24 mouse cellular contexts compared by ENCODE assay signal in genomic region chr1:189946126-189946525, GRCm38 (mm10). TPM values are rescaled to one million over a fixed set of nuclear protein-coding genes. Genes with fewer than 3 reads are reported as not detected.
A peak's percentile ranks its signal among the peaks of the same experiment; 100 is the strongest.
DNase-seq lines count a peak whose midpoint lies in the region; ATAC-seq lines count a peak whose summit lies in the region.
"Had no signal": no experiment of that assay in that cellular context is flagged by ENCODE, and none has a peak within 500 bp of the region (broad histone marks: within the 10 kb centered on the region; RNA-seq: fewer than 3 reads in every experiment).

No protein-coding gene starts in this region.

- no peak overlapping the region for H3K4me3 ChIP-seq in intestine, embryonic 16.5 days (ENCODE audit: low read length)
- no peak overlapping the region for H3K4me3 ChIP-seq in intestine, embryonic 15.5 days (replicated peaks)
- H3K4me3 ChIP-seq: forebrain, embryonic 10.5 days; forebrain, embryonic 13.5 days; heart, embryonic 13.5 days had no signal

- H3K9me3 ChIP-seq in intestine, embryonic 16.5 days (ENCODE audit: control insufficient read depth, low read length), result no peaks in the 10 kb centered on the region
- no peaks in the 10 kb centered on the region for H3K9me3 ChIP-seq in intestine, embryonic 15.5 days
- H3K9me3 ChIP-seq: forebrain, embryonic 10.5 days; forebrain, embryonic 13.5 days; heart, embryonic 13.5 days had no signal

- ATAC-seq in intestine, embryonic 16.5 days, result 0 out of 2 replicates have a peak, but pooled peaks have one; percentile 23
- no peak for ATAC-seq in intestine, embryonic 15.5 days
- ATAC-seq: forebrain, embryonic 13.5 days; forebrain, embryonic 16.5 days; hindbrain, postnatal 0 days; inflammation-experienced regulatory T-cells, adult 6 months had no signal

- WGBS in intestine, embryonic 16.5 days, result 75% methylated on average over 8 of the region's 8 CpGs
- WGBS in intestine, embryonic 15.5 days, result 72% methylated on average over 8 of the region's 8 CpGs

- no peaks in the 10 kb centered on the region for H3K36me3 ChIP-seq in intestine, embryonic 16.5 days (ENCODE audit: control insufficient read depth, insufficient read depth, low read length)
- no peaks in the 10 kb centered on the region for H3K36me3 ChIP-seq in intestine, embryonic 15.5 days
- H3K36me3 ChIP-seq: forebrain, embryonic 10.5 days; G1E; heart, embryonic 13.5 days had no signal

- H3K4me1 ChIP-seq in intestine, embryonic 16.5 days (ENCODE audit: control insufficient read depth, insufficient read depth, low read length), result no peaks in the 10 kb centered on the region
- no peaks in the 10 kb centered on the region for H3K4me1 ChIP-seq in intestine, embryonic 15.5 days (replicated peaks)
- H3K4me1 ChIP-seq: forebrain, embryonic 13.5 days; heart, embryonic 13.5 days had no signal

- DNase-seq in adrenal gland, adult 8-10 months, result peak; percentile 34
- DNase-seq in adrenal gland, postnatal 25 days, result peak; percentile 13
- DNase-seq in layer of hippocampus, postnatal 10 days (ENCODE audit: low spot score in 2 of 2), result no peak
- DNase-seq in natural killer cell, adult 2 months (ENCODE audit: low spot score in 2 of 2), result no peak
- DNase-seq: cerebellum, adult 18-20 months; cerebellum, adult 9-10 months; cerebellum, postnatal 14 days; gastrocnemius, postnatal 10 days; heart, adult 18-20 months; heart, postnatal 14 days; heart, postnatal 4 days; kidney, adult 11 months; kidney, adult 9 months had no signal

- no peak overlapping the region for H3K9ac ChIP-seq in intestine, embryonic 16.5 days (ENCODE audit: low read depth, low read length)
- no peak overlapping the region for H3K9ac ChIP-seq in intestine, embryonic 15.5 days
- H3K9ac ChIP-seq: forebrain, embryonic 13.5 days; heart, embryonic 13.5 days; hindbrain, embryonic 14.5 days had no signal

- no peak overlapping the region for H3K4me2 ChIP-seq in intestine, embryonic 16.5 days (ENCODE audit: low read depth, low read length)
- H3K4me2 ChIP-seq in intestine, embryonic 15.5 days (replicated peaks), result no peak overlapping the region
- H3K4me2 ChIP-seq: forebrain, embryonic 13.5 days; heart, embryonic 13.5 days; hindbrain, embryonic 14.5 days had no signal

- H3K27ac ChIP-seq in intestine, embryonic 16.5 days (ENCODE audit: low read length), result no peak overlapping the region
- no peak overlapping the region for H3K27ac ChIP-seq in intestine, embryonic 15.5 days
- H3K27ac ChIP-seq: forebrain, embryonic 10.5 days; forebrain, embryonic 13.5 days; heart, embryonic 13.5 days; hindbrain, embryonic 14.5 days; hindbrain, postnatal 0 days had no signal

- no peaks in the 10 kb centered on the region for H3K27me3 ChIP-seq in intestine, embryonic 16.5 days (replicated peaks; ENCODE audit: control insufficient read depth, insufficient read depth, low read length)
- H3K27me3 ChIP-seq in intestine, embryonic 15.5 days (replicated peaks), result no peaks in the 10 kb centered on the region
- H3K27me3 ChIP-seq: CH12.LX; forebrain, embryonic 13.5 days; heart, embryonic 13.5 days had no signal

RNA-seq across cellular contexts. Expression of gene Smyd2, which starts 24.0 kb away (rescaled TPM):
- polyA plus RNA-seq in intestine, embryonic 16.5 days (2015; fragmentation: Nextera tagmentation; extraction: Ambion mirVana), result 97.4 and 106 TPM in 2 replicates
- polyA plus RNA-seq in intestine, embryonic 15.5 days (2015; fragmentation: Nextera tagmentation; extraction: Ambion mirVana), result 101 and 112 TPM in 2 replicates
- 10 to 100 TPM; 82.4 to 88.4 (median 85.1) TPM for total RNA-seq in adrenal gland, adult 8-10 months (2022)
- total RNA-seq in adrenal gland, postnatal 25 days (2021), result 74.5 and 80.8 TPM in 2 replicates
- total RNA-seq in layer of hippocampus, postnatal 10 days (2021), result 10 to 100 TPM; 98.7 to 99.2 TPM
- total RNA-seq: G1E had no signal
- polyA plus RNA-seq: G1E had no signal

Comparison
In these comparisons a context has a peak if more than half of its experiments do, and no peak if none do; other contexts are left out.
1. DNase-seq: peak in adrenal gland, adult 8-10 months (single experiment) and adrenal gland, postnatal 25 days (single experiment); none in layer of hippocampus, postnatal 10 days (0 of 2) and natural killer cell, adult 2 months (0 of 2).